13 mouse cellular contexts compared by ENCODE assay signal in genomic region chr19:53073521-53073920, GRCm38 (mm10). TPM values are rescaled to one million over a fixed set of nuclear protein-coding genes. Genes with fewer than 3 reads are reported as not detected.
DNase-seq lines count a peak whose midpoint lies in the region; ATAC-seq and TF ChIP-seq lines count a peak whose summit lies in the region.
"Had no signal": no experiment of that assay in that cellular context is flagged by ENCODE, and none has a peak within 500 bp of the region (broad histone marks: within the 10 kb centered on the region; RNA-seq: fewer than 3 reads in every experiment).

No protein-coding gene starts in this region.

- no peak for DNase-seq in heart, postnatal 0 days (ENCODE audit: low spot score)
- DNase-seq in midbrain, postnatal 0 days (ENCODE audit: low spot score) = no peak
- DNase-seq in ES-E14 (ENCODE audit: low read depth, low spot score) = no peak
- no peak for DNase-seq in heart, postnatal 10 days
- DNase-seq: gastrocnemius, postnatal 25 days; layer of hippocampus, postnatal 36 days; liver, embryonic 13.5 days had no signal

- no peak for TF ChIP-seq POLR2A in small intestine, adult 2 months (IDR thresholded peaks at IDR 0.05; ENCODE audit: low read depth, low read length)

- WGBS in heart, postnatal 0 days = 100% methylated on average over 4 of the region's 4 CpGs
- WGBS in heart, embryonic 11.5 days (ENCODE audit: insufficient replicate concordance) = 88% methylated on average over 4 of the region's 4 CpGs
- WGBS in midbrain, postnatal 0 days = 97% methylated on average over 4 of the region's 4 CpGs
- 97% methylated on average over 4 of the region's 4 CpGs for WGBS in midbrain, embryonic 13.5 days
- 96% methylated on average over 4 of the region's 4 CpGs for WGBS in small intestine, adult 2 months

- ATAC-seq in heart, postnatal 0 days (ENCODE audit: insufficient read depth, low read depth) = no peak
- no peak for ATAC-seq in heart, embryonic 11.5 days (replicated peaks; ENCODE audit: insufficient number of reproducible peaks, low FRiP score, low TSS enrichment)
- no peak for ATAC-seq in midbrain, postnatal 0 days (ENCODE audit: low FRiP score)
- ATAC-seq in midbrain, embryonic 13.5 days = no peak

- in situ Hi-C loops in ES-E14 (cut with MboI; ENCODE audit: low sequenced_read_pairs in 2 of 2, unreplicated experiment in 2 of 2) = no loop called here

- no peaks in the 10 kb centered on the region for H3K9me3 ChIP-seq in heart, postnatal 0 days (replicated peaks; ENCODE audit: control insufficient read depth, low read length)
- H3K9me3 ChIP-seq in heart, embryonic 11.5 days (replicated peaks; ENCODE audit: control insufficient read depth, low read length) = no peaks in the 10 kb centered on the region
- no peaks in the 10 kb centered on the region for H3K9me3 ChIP-seq in midbrain, postnatal 0 days (ENCODE audit: low read length)
- no peaks in the 10 kb centered on the region for H3K9me3 ChIP-seq in midbrain, embryonic 13.5 days
- no peaks in the 10 kb centered on the region for H3K9me3 ChIP-seq in ES-E14 (ENCODE audit: control insufficient read depth, insufficient read depth, low read depth, low read length)
- H3K9me3 ChIP-seq: kidney, embryonic 15.5 days; liver, embryonic 13.5 days; midbrain, embryonic 10.5 days; neural tube, embryonic 12.5 days had no signal

- no peak overlapping the region for H3K4me3 ChIP-seq in heart, postnatal 0 days (ENCODE audit: low read depth, low read length)
- H3K4me3 ChIP-seq in heart, embryonic 11.5 days (ENCODE audit: low read depth, low read length) = no peak overlapping the region
- H3K4me3 ChIP-seq in midbrain, postnatal 0 days (ENCODE audit: low read depth, low read length) = no peak overlapping the region
- no peak overlapping the region for H3K4me3 ChIP-seq in midbrain, embryonic 13.5 days (replicated peaks)
- H3K4me3 ChIP-seq in ES-E14 (ENCODE audit: insufficient read depth in 1 of 2, low read depth in 1 of 2, low read length in 2 of 2, poor library complexity in 1 of 2, severe bottlenecking in 1 of 2) = no peak overlapping the region
- H3K4me3 ChIP-seq in small intestine, adult 2 months (ENCODE audit: low read depth, low read length) = no peak overlapping the region
- H3K4me3 ChIP-seq: kidney, embryonic 15.5 days; liver, embryonic 13.5 days; midbrain, embryonic 10.5 days; neural tube, embryonic 12.5 days had no signal

- H3K4me1 ChIP-seq in heart, postnatal 0 days (ENCODE audit: control insufficient read depth, insufficient read depth) = peaks cover 26% of the 10 kb centered on the region
- H3K4me1 ChIP-seq in heart, embryonic 11.5 days (ENCODE audit: control insufficient read depth, insufficient read depth, low read length) = peaks cover 27% of the 10 kb centered on the region
- H3K4me1 ChIP-seq in midbrain, postnatal 0 days (ENCODE audit: insufficient read depth, low read length) = no peaks in the 10 kb centered on the region; the same call in 1 of the 2 replicates
- no peaks in the 10 kb centered on the region for H3K4me1 ChIP-seq in midbrain, embryonic 13.5 days (replicated peaks)
- H3K4me1 ChIP-seq in ES-E14 (ENCODE audit: control insufficient read depth in 2 of 2, insufficient read depth in 2 of 2, low read length in 2 of 2, poor library complexity in 1 of 2) = peaks cover 0 to 2% of the 10 kb centered on the region in 2 experiments; a peak in 1 of 4 replicates
- H3K4me1 ChIP-seq in small intestine, adult 2 months (ENCODE audit: control insufficient read depth, insufficient read depth, insufficient read length, low read length) = peaks cover 26% of the 10 kb centered on the region
- H3K4me1 ChIP-seq: neural tube, embryonic 12.5 days had no signal

- H3K4me2 ChIP-seq in heart, postnatal 0 days (ENCODE audit: low read depth, low read length) = no peak overlapping the region
- H3K4me2 ChIP-seq in heart, embryonic 11.5 days = no peak overlapping the region
- no peak overlapping the region for H3K4me2 ChIP-seq in midbrain, postnatal 0 days (ENCODE audit: low read depth, low read length, poor library complexity, severe bottlenecking)
- H3K4me2 ChIP-seq in midbrain, embryonic 13.5 days (replicated peaks) = no peak overlapping the region
- H3K4me2 ChIP-seq: kidney, embryonic 15.5 days; liver, embryonic 13.5 days; neural tube, embryonic 12.5 days had no signal

- TF ChIP-seq EP300 in heart, postnatal 0 days (IDR thresholded peaks at IDR 0.05; ENCODE audit: low read depth) = no peak

- no peaks in the 10 kb centered on the region for H3K36me3 ChIP-seq in heart, postnatal 0 days (replicated peaks; ENCODE audit: control insufficient read depth, insufficient read depth, low read length)
- no peaks in the 10 kb centered on the region for H3K36me3 ChIP-seq in heart, embryonic 11.5 days (ENCODE audit: control insufficient read depth, insufficient read depth, low read length)
- H3K36me3 ChIP-seq in midbrain, postnatal 0 days (ENCODE audit: insufficient read depth, low read length) = no peaks in the 10 kb centered on the region
- H3K36me3 ChIP-seq in midbrain, embryonic 13.5 days = no peaks in the 10 kb centered on the region
- no peaks in the 10 kb centered on the region for H3K36me3 ChIP-seq in ES-E14 (ENCODE audit: control insufficient read depth, insufficient read depth, low read length, poor library complexity, severe bottlenecking)
- H3K36me3 ChIP-seq in small intestine, adult 2 months (ENCODE audit: control insufficient read depth, insufficient read depth, low read length) = no peaks in the 10 kb centered on the region
- H3K36me3 ChIP-seq: kidney, embryonic 15.5 days; liver, embryonic 13.5 days; midbrain, embryonic 10.5 days; neural tube, embryonic 12.5 days had no signal

- TF ChIP-seq CTCF in heart, postnatal 0 days (IDR thresholded peaks at IDR 0.05; ENCODE audit: low read depth) = 0 out of 2 replicates have a peak, but pooled peaks have one; percentile 7
- TF ChIP-seq CTCF in midbrain, postnatal 0 days (IDR thresholded peaks at IDR 0.05) = 0 out of 2 replicates have a peak, but pooled peaks have one; percentile 12
- peak; percentile 12; the same call in 1 of the 2 replicates for TF ChIP-seq CTCF in small intestine, adult 2 months (IDR thresholded peaks at IDR 0.05; ENCODE audit: extremely low read depth, insufficient read length, insufficient replicate concordance, low read depth, low read length)

- H3K27ac ChIP-seq in heart, postnatal 0 days (ENCODE audit: low read depth) = no peak overlapping the region
- H3K27ac ChIP-seq in heart, embryonic 11.5 days (ENCODE audit: low read depth, low read length) = no peak overlapping the region
- H3K27ac ChIP-seq in midbrain, postnatal 0 days (ENCODE audit: low read depth, low read length) = no peak overlapping the region
- no peak overlapping the region for H3K27ac ChIP-seq in midbrain, embryonic 13.5 days
- H3K27ac ChIP-seq in ES-E14 (ENCODE audit: insufficient read depth, low read depth, low read length, poor library complexity, severe bottlenecking) = no peak overlapping the region
- H3K27ac ChIP-seq in small intestine, adult 2 months (ENCODE audit: insufficient read depth, low read depth, low read length) = no peak overlapping the region
- H3K27ac ChIP-seq: kidney, embryonic 15.5 days; liver, embryonic 13.5 days; midbrain, embryonic 10.5 days; neural tube, embryonic 12.5 days had no signal

- H3K27me3 ChIP-seq in heart, postnatal 0 days (ENCODE audit: control insufficient read depth, insufficient read depth, low read length) = no peaks in the 10 kb centered on the region
- H3K27me3 ChIP-seq in heart, embryonic 11.5 days (ENCODE audit: control insufficient read depth, insufficient read depth, low read length) = no peaks in the 10 kb centered on the region
- H3K27me3 ChIP-seq in midbrain, postnatal 0 days (ENCODE audit: insufficient read depth, low read length) = no peaks in the 10 kb centered on the region
- H3K27me3 ChIP-seq in midbrain, embryonic 13.5 days = no peaks in the 10 kb centered on the region
- H3K27me3 ChIP-seq in small intestine, adult 2 months (ENCODE audit: control insufficient read depth, insufficient read depth, low read length) = no peaks in the 10 kb centered on the region
- H3K27me3 ChIP-seq: kidney, embryonic 15.5 days; liver, embryonic 13.5 days; neural tube, embryonic 12.5 days had no signal

- H3K9ac ChIP-seq in heart, postnatal 0 days (replicated peaks; ENCODE audit: low read depth, low read length) = no peak overlapping the region
- no peak overlapping the region for H3K9ac ChIP-seq in heart, embryonic 11.5 days (ENCODE audit: low read depth, low read length)
- no peak overlapping the region for H3K9ac ChIP-seq in midbrain, postnatal 0 days (replicated peaks; ENCODE audit: low read length, poor library complexity, severe bottlenecking)
- H3K9ac ChIP-seq in midbrain, embryonic 13.5 days (replicated peaks) = no peak overlapping the region
- no peak overlapping the region for H3K9ac ChIP-seq in ES-E14 (ENCODE audit: insufficient read depth, low read depth, low read length, poor library complexity, severe bottlenecking)
- H3K9ac ChIP-seq: kidney, embryonic 15.5 days; liver, embryonic 13.5 days; neural tube, embryonic 12.5 days had no signal

- intact Hi-C loops in heart, postnatal 10 days (cut with DNase I) = no loop called here

TF ChIP-seq in ES-E14, 5 proteins besides CTCF, POLR2A, EP300 and RAD21:
- TF ChIP-seq CHD2 (IDR thresholded peaks at IDR 0.05; ENCODE audit: low read depth, low read length) = no peak
- TF ChIP-seq MAFK (IDR thresholded peaks at IDR 0.05; ENCODE audit: insufficient read depth, low read depth, low read length) = no peak
- TF ChIP-seq ZC3H11A (IDR thresholded peaks at IDR 0.05; ENCODE audit: borderline replicate concordance, low read depth, low read length) = peak; percentile 76
- TF ChIP-seq ZNF384 (IDR thresholded peaks at IDR 0.05; ENCODE audit: low read depth, low read length) = no peak

RNA-seq across cellular contexts. Expression of gene Xpnpep1, which starts 33.5 kb away (rescaled TPM):
- 107 and 134 TPM in 2 replicates for total RNA-seq in heart, postnatal 0 days (2014; rRNA removed; ENCODE audit: low replicate concordance)
- 106 and 119 TPM in 2 replicates for polyA plus RNA-seq in heart, postnatal 0 days (2015; fragmentation: Nextera tagmentation; extraction: Ambion mirVana)
- 180 and 211 TPM in 2 replicates for polyA plus RNA-seq in heart, embryonic 11.5 days (2014; fragmentation: Nextera tagmentation; extraction: Ambion mirVana)
- total RNA-seq in midbrain, postnatal 0 days (2014; rRNA removed) = 74.8 and 91.0 TPM in 2 replicates
- polyA plus RNA-seq in midbrain, postnatal 0 days (2015; fragmentation: Nextera tagmentation; extraction: Ambion mirVana) = 108 and 110 TPM in 2 replicates
- 121 and 129 TPM in 2 replicates for polyA plus RNA-seq in midbrain, embryonic 13.5 days (2015; fragmentation: Nextera tagmentation; extraction: Ambion mirVana)
- 190 and 210 TPM in 2 replicates for total RNA-seq in ES-E14 (2012; rRNA removed)
- polyA plus RNA-seq in small intestine, adult 2 months (2012; rRNA removed) = 92.4 and 477 TPM in 2 replicates
- total RNA-seq in heart, postnatal 10 days (2021) = 100 to 1,000 TPM; 124 to 125 TPM
